Mouse (Mus musculus): ENCODE results near the gene Tmem95. TPM values are rescaled to one million over a fixed set of nuclear protein-coding genes. Genes with fewer than 3 reads are reported as not detected.
A peak's percentile ranks its signal among the peaks of the same experiment; 100 is the strongest.

The Tmem95 gene
- polyA plus RNA-seq, 1 experiment from 2014 or later: not detected

GRCm38 (mm10) chr11:69908645-69909044 lies 30.8 kb upstream of the Tmem95 start:
- no peak overlapping the region for H3K4me2 ChIP-seq (replicated peaks)
- H3K27me3 ChIP-seq: no peaks in the 10 kb centered on the region
- no peak overlapping the region for H3K27ac ChIP-seq (replicated peaks)
- 92% methylated on average over 11 of the region's 11 CpGs for WGBS
- no peaks in the 10 kb centered on the region for H3K9me3 ChIP-seq
- peaks cover 95% of the 10 kb centered on the region for H3K36me3 ChIP-seq
- H3K4me1 ChIP-seq: peaks cover 7% of the 10 kb centered on the region
- no peak overlapping the region for H3K4me3 ChIP-seq
- no peak for ATAC-seq (replicated peaks)
- H3K9ac ChIP-seq (replicated peaks): no peak overlapping the region

GRCm38 (mm10) chr11:69904311-69904710 lies 26.5 kb upstream of the Tmem95 start:
- H3K9me3 ChIP-seq: no peaks in the 10 kb centered on the region
- 95% methylated on average over 9 of the region's 9 CpGs for WGBS

GRCm38 (mm10) chr11:69902972-69903371 lies 25.2 kb upstream of the Tmem95 start:
- peak overlapping the region; percentile 56 for H3K4me3 ChIP-seq
- WGBS: 88% methylated on average over 13 of the region's 13 CpGs
- peak overlapping the region; percentile 91 for H3K4me2 ChIP-seq (replicated peaks)
- H3K36me3 ChIP-seq: peaks cover 43% of the 10 kb centered on the region
- H3K9ac ChIP-seq (replicated peaks): no peak overlapping the region
- ATAC-seq (replicated peaks): no peak
- no peak overlapping the region for H3K27ac ChIP-seq (replicated peaks)
- H3K27me3 ChIP-seq: no peaks in the 10 kb centered on the region
- H3K4me1 ChIP-seq: peaks cover 34% of the 10 kb centered on the region
- no peaks in the 10 kb centered on the region for H3K9me3 ChIP-seq

More at GRCm38 (mm10) chr11:69904311-69904710, 26.5 kb upstream of the Tmem95 start:
- ATAC-seq (replicated peaks): no peak
- Histone ChIP-seq H3K4me2 (replicated peaks) (no peak overlapping the region), H3K36me3 (peaks cover 56% of the 10 kb centered on the region), H3K4me1 (peaks cover 22% of the 10 kb centered on the region), H3K27ac (replicated peaks) (no peak overlapping the region), H3K4me3 (no peak overlapping the region), H3K9ac (replicated peaks) (no peak overlapping the region), H3K27me3 (no peaks in the 10 kb centered on the region)

GRCm38 (mm10) chr11:69901993-69902392 lies 24.2 kb upstream of the Tmem95 start:
- Histone ChIP-seq H3K4me3 (peak overlapping the region; percentile 56), H3K4me1 (peaks cover 35% of the 10 kb centered on the region), H3K4me2 (replicated peaks) (peak overlapping the region; percentile 91), H3K9me3 (no peaks in the 10 kb centered on the region), H3K27me3 (no peaks in the 10 kb centered on the region), H3K36me3 (peaks cover 33% of the 10 kb centered on the region), H3K9ac (replicated peaks) (peak overlapping the region; percentile 76), H3K27ac (replicated peaks) (peak overlapping the region; percentile 96)
- no peak for ATAC-seq (replicated peaks)
- under 1% methylated on average over 37 of the region's 39 CpGs for WGBS

GRCm38 (mm10) chr11:69901406-69901846 lies 23.6 kb upstream of the Tmem95 start:
- H3K4me2 ChIP-seq (replicated peaks): peak overlapping the region; percentile 91
- H3K27ac ChIP-seq (replicated peaks): peak overlapping the region; percentile 96
- no peaks in the 10 kb centered on the region for H3K27me3 ChIP-seq
- ATAC-seq (replicated peaks): peak; percentile 82
- no peaks in the 10 kb centered on the region for H3K9me3 ChIP-seq
- peak overlapping the region; percentile 56 for H3K4me3 ChIP-seq
- peaks cover 35% of the 10 kb centered on the region for H3K4me1 ChIP-seq
- 0% methylated on average over 42 of the region's 42 CpGs for WGBS
- H3K9ac ChIP-seq (replicated peaks): peak overlapping the region; percentile 76
- H3K36me3 ChIP-seq: peaks cover 27% of the 10 kb centered on the region

GRCm38 (mm10) chr11:69900471-69901405 lies 22.9 kb upstream of the Tmem95 start, which contains the start of the genes 2810408A11Rik and Neurl4:
2810408A11Rik (minus strand) TSS chr11:69900987.
Neurl4 (plus strand) TSS chr11:69901072.
- Histone ChIP-seq H3K9ac (replicated peaks) (peak within 1 kb of the TSS; percentile 76), H3K36me3 (peaks cover 20% of the 10 kb centered on the region), H3K9me3 (no peaks in the 10 kb centered on the region), H3K27me3 (no peaks in the 10 kb centered on the region), H3K4me3 (peak within 1 kb of the TSS; percentile 56), H3K4me1 (peaks cover 35% of the 10 kb centered on the region), H3K4me2 (replicated peaks) (peak within 1 kb of the TSS; percentile 91), H3K27ac (replicated peaks) (peak within 1 kb of the TSS; percentile 96)
- WGBS: under 1% methylated on average over 38 of the region's 38 CpGs
- ATAC-seq (replicated peaks): peak; percentile 96

- no peaks in the 10 kb centered on the region for H3K27me3 ChIP-seq
These were observed 22.1 kb upstream of the Tmem95 start for GRCm38 (mm10) chr11:69899870-69900269.

GRCm38 (mm10) chr11:69895291-69895690 lies 17.5 kb upstream of the Tmem95 start, which contains the start of gene Acap1:
Acap1 (minus strand) TSS chr11:69895539.
- ATAC-seq (replicated peaks): no peak
- no peak within 1 kb of the TSS for H3K4me2 ChIP-seq (replicated peaks)

More at GRCm38 (mm10) chr11:69899870-69900269, 22.1 kb upstream of the Tmem95 start:
- Histone ChIP-seq H3K4me1 (peaks cover 35% of the 10 kb centered on the region), H3K4me2 (replicated peaks) (peak overlapping the region; percentile 91), H3K27ac (replicated peaks) (peak overlapping the region; percentile 96), H3K36me3 (peaks cover 12% of the 10 kb centered on the region), H3K9ac (replicated peaks) (peak overlapping the region; percentile 76), H3K9me3 (no peaks in the 10 kb centered on the region), H3K4me3 (peak overlapping the region; percentile 56)
- no peak for ATAC-seq (replicated peaks)
- WGBS: 23% methylated on average over 4 of the region's 4 CpGs

GRCm38 (mm10) chr11:69894671-69895070 lies 16.9 kb upstream of the Tmem95 start:
- Histone ChIP-seq H3K9me3 (no peaks in the 10 kb centered on the region), H3K4me3 (no peak overlapping the region), H3K27ac (replicated peaks) (no peak overlapping the region), H3K9ac (replicated peaks) (no peak overlapping the region), H3K4me1 (peaks cover 16% of the 10 kb centered on the region), H3K36me3 (no peaks in the 10 kb centered on the region), H3K27me3 (no peaks in the 10 kb centered on the region), H3K4me2 (replicated peaks) (no peak overlapping the region)
- ATAC-seq (replicated peaks): no peak
- WGBS: 91% methylated on average over 5 of the region's 5 CpGs

More at GRCm38 (mm10) chr11:69895291-69895690, 17.5 kb upstream of the Tmem95 start, which contains the start of gene Acap1:
- Histone ChIP-seq H3K9ac (replicated peaks) (no peak within 1 kb of the TSS), H3K36me3 (no peaks in the 10 kb centered on the region), H3K9me3 (no peaks in the 10 kb centered on the region), H3K27me3 (no peaks in the 10 kb centered on the region), H3K27ac (replicated peaks) (no peak within 1 kb of the TSS), H3K4me1 (peaks cover 20% of the 10 kb centered on the region), H3K4me3 (no peak within 1 kb of the TSS)
- 88% methylated on average over 4 of the region's 4 CpGs for WGBS

GRCm38 (mm10) chr11:69891482-69891881 lies 13.7 kb upstream of the Tmem95 start:
- Histone ChIP-seq H3K4me2 (replicated peaks) (no peak overlapping the region), H3K36me3 (no peaks in the 10 kb centered on the region), H3K9me3 (no peaks in the 10 kb centered on the region), H3K9ac (replicated peaks) (no peak overlapping the region), H3K4me3 (no peak overlapping the region), H3K4me1 (no peaks in the 10 kb centered on the region), H3K27ac (replicated peaks) (no peak overlapping the region), H3K27me3 (no peaks in the 10 kb centered on the region)
- no peak for ATAC-seq (replicated peaks)
- WGBS: 60% methylated on average over 4 of the region's 4 CpGs

- ATAC-seq (replicated peaks): no peak
- Histone ChIP-seq H3K9me3 (no peaks in the 10 kb centered on the region), H3K4me1 (no peaks in the 10 kb centered on the region), H3K27me3 (0 out of 2 replicates have a peak, but pooled peaks cover 4% of the 10 kb centered on the region), H3K27ac (replicated peaks) (no peak overlapping the region), H3K36me3 (no peaks in the 10 kb centered on the region), H3K4me3 (no peak overlapping the region), H3K9ac (replicated peaks) (no peak overlapping the region), H3K4me2 (replicated peaks) (no peak overlapping the region)
- WGBS: 73% methylated on average over 8 of the region's 8 CpGs
These were observed 9.3 kb upstream of the Tmem95 start for GRCm38 (mm10) chr11:69886907-69887635.

Data from forebrain, embryonic 15.5 days (tissue).